Mouse (Mus musculus) embryonic facial prominence, embryonic 15.5 days (tissue): ENCODE measurements at regions not wholly inside any gene's neighbourhood (a gene's known extent, or its start where the extent isn't known, plus 50 kb on each side); places are given as distances from the start of the nearest gene placed in this dataset.
"Not testable (repeated sequence)": the region's sequence is repeated elsewhere in the genome, so short reads cannot be mapped to it uniquely, and the experiment has no call there.

Experiments
- ATAC-seq: fragments of 200-750 bp; cut with Nextera tagmentation; 2 replicates; pipeline ENCODE4 v1.8.0; 2017; ENCODE audit warnings: low read depth, moderate TSS enrichment; ENCODE audit not compliant: insufficient number of reproducible peaks, low FRiP score, low TSS enrichment
- H3K27ac ChIP-seq: fragments of 300-500 bp; sonication (generic); replicated peaks from 2 replicates; pipeline ENCODE4 v1.5.1; 2015; ENCODE audit warnings: mild to moderate bottlenecking, inconsistent platforms
- H3K27me3 ChIP-seq: fragments of 300-500 bp; sonication (generic); 2 replicates; pipeline ENCODE4 v1.6.1; 2015; ENCODE audit warnings: inconsistent platforms
- H3K36me3 ChIP-seq: fragments of 300-500 bp; sonication (generic); 2 replicates; pipeline ENCODE4 v1.6.1; 2015; ENCODE audit warnings: mild to moderate bottlenecking, inconsistent platforms
- H3K4me1 ChIP-seq: fragments of 300-500 bp; sonication (generic); 2 replicates; pipeline ENCODE4 v1.6.1; 2015; ENCODE audit warnings: inconsistent platforms
- H3K4me2 ChIP-seq: fragments of 300-500 bp; sonication (generic); replicated peaks from 2 replicates; pipeline ENCODE4 v1.6.1; 2015; ENCODE audit warnings: mild to moderate bottlenecking, inconsistent platforms
- H3K4me3 ChIP-seq: fragments of 300-500 bp; sonication (generic); replicated peaks from 2 replicates; pipeline ENCODE4 v1.5.1; 2015; ENCODE audit warnings: mild to moderate bottlenecking, inconsistent platforms
- H3K9ac ChIP-seq: fragments of 300-500 bp; sonication (generic); 2 replicates; pipeline ENCODE4 v1.6.1; 2015; ENCODE audit warnings: inconsistent platforms
- H3K9me3 ChIP-seq: fragments of 300-500 bp; sonication (generic); replicated peaks from 2 replicates; pipeline ENCODE4 v1.6.1; 2016; ENCODE audit warnings: inconsistent platforms
- WGBS: fragments of 180-500 bp; shearing (Covaris S2); methylation state at CpG from one replicate; pipeline ENCODE4 v1.1.7; 2015; 5-methylcytosine and 5-hydroxymethylcytosine counted together

GRCm38 (mm10) chr6:84315175-84315912 lies 278.4 kb downstream of the Cyp26b1 start:
- no peak overlapping the region for H3K4me3 ChIP-seq
- H3K27ac ChIP-seq, result no peak overlapping the region
- H3K27me3 ChIP-seq, result no peaks in the 10 kb centered on the region
- H3K9me3 ChIP-seq, result no peaks in the 10 kb centered on the region
- H3K4me1 ChIP-seq, result peaks cover 57% of the 10 kb centered on the region
- H3K4me2 ChIP-seq, result no peak overlapping the region
- H3K9ac ChIP-seq, result no peak overlapping the region
- ATAC-seq, result no peak
- H3K36me3 ChIP-seq, result no peaks in the 10 kb centered on the region
- 52% methylated on average over 8 of the region's 8 CpGs for WGBS

DNA sequence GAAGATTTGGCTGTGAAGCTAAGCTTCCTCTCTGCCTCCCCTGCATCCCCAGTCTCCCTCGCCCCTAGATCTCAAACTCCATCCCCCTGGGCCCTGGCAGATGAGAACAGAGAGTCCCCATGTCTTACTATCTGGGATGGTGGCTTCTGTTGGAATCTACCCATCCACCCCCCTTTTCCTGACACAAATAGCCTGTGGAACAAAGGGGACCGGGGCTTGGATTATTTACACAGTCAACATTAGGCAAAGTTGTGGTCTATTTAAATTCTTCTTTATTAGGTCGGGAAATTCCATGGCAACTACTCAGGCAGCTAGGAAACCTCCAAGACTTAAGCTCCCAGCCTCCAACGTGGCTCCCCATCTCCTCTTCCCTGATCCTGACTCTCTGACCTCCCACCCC lies 279.9 kb downstream of the Cyp26b1 start:
- peaks cover 51% of the 10 kb centered on the region for H3K4me1 ChIP-seq
- no peak overlapping the region for H3K4me2 ChIP-seq
- no peak for ATAC-seq
- H3K27me3 ChIP-seq, result no peaks in the 10 kb centered on the region
- 21% methylated on average over 4 of the region's 4 CpGs for WGBS
- H3K4me3 ChIP-seq, result no peak overlapping the region
- H3K27ac ChIP-seq, result no peak overlapping the region
- H3K9me3 ChIP-seq, result no peaks in the 10 kb centered on the region
- H3K9ac ChIP-seq, result no peak overlapping the region
- no peaks in the 10 kb centered on the region for H3K36me3 ChIP-seq

- Histone ChIP-seq H3K9ac (no peak overlapping the region), H3K4me2 (no peak overlapping the region), H3K4me3 (no peak overlapping the region), H3K4me1 (peaks cover 50% of the 10 kb centered on the region), H3K27ac (no peak overlapping the region), H3K9me3 (no peaks in the 10 kb centered on the region), H3K27me3 (no peaks in the 10 kb centered on the region), H3K36me3 (no peaks in the 10 kb centered on the region)
- ATAC-seq, result 0 out of 2 replicates have a peak, but pooled peaks have one; percentile 9
- 37% methylated on average over 9 of the region's 9 CpGs for WGBS
Observed at GRCm38 (mm10) chr6:84310635-84311241, 283.0 kb downstream of the Cyp26b1 start.

- Histone ChIP-seq H3K4me1 (peaks cover 28% of the 10 kb centered on the region), H3K27ac (no peak overlapping the region), H3K36me3 (no peaks in the 10 kb centered on the region), H3K4me2 (no peak overlapping the region), H3K9me3 (no peaks in the 10 kb centered on the region), H3K9ac (no peak overlapping the region), H3K4me3 (no peak overlapping the region), H3K27me3 (no peaks in the 10 kb centered on the region)
- no peak for ATAC-seq
- 85% methylated on average over 3 of the region's 3 CpGs for WGBS
Observed at GRCm38 (mm10) chr6:84307556-84307955, 286.2 kb downstream of the Cyp26b1 start.

- ATAC-seq, result no peak
- H3K27me3 ChIP-seq, result no peaks in the 10 kb centered on the region
- no peaks in the 10 kb centered on the region for H3K9me3 ChIP-seq
- 88% methylated on average over 13 of the region's 13 CpGs for WGBS
- no peak overlapping the region for H3K27ac ChIP-seq
- no peak overlapping the region for H3K4me3 ChIP-seq
- no peaks in the 10 kb centered on the region for H3K36me3 ChIP-seq
- H3K4me2 ChIP-seq, result no peak overlapping the region
- H3K4me1 ChIP-seq, result peaks cover 24% of the 10 kb centered on the region
- H3K9ac ChIP-seq, result no peak overlapping the region
Observed at GRCm38 (mm10) chr6:84306585-84306984, 287.1 kb downstream of the Cyp26b1 start.

DNA sequence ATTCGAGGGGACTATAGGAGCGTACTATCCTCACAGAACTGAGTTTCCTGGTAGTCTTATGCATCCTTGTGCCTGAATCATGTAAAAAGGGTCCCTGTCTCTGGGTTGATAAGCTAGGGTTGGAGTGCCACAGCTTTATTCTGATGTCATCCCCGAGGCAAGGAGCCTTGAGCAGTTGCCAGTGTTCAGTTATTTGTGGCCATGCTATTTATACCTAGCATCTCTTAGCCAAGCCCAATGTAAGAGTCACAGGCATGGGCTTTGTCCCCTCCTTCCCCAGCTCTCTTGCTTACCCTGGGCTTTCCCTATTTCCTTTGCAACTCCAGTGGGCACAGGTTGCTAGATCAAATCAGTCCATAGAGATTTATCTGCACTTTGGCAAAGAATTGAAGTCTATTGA lies 288.6 kb downstream of the Cyp26b1 start:
- H3K4me3 ChIP-seq, result no peak overlapping the region
- no peaks in the 10 kb centered on the region for H3K27me3 ChIP-seq
- 80% methylated on average over 3 of the region's 3 CpGs for WGBS
- no peak overlapping the region for H3K27ac ChIP-seq
- no peak overlapping the region for H3K9ac ChIP-seq
- H3K9me3 ChIP-seq, result no peaks in the 10 kb centered on the region
- no peak overlapping the region for H3K4me2 ChIP-seq
- peaks cover 9% of the 10 kb centered on the region; the same call in 1 of the 2 replicates for H3K4me1 ChIP-seq
- no peaks in the 10 kb centered on the region for H3K36me3 ChIP-seq
- ATAC-seq, result no peak

DNA sequence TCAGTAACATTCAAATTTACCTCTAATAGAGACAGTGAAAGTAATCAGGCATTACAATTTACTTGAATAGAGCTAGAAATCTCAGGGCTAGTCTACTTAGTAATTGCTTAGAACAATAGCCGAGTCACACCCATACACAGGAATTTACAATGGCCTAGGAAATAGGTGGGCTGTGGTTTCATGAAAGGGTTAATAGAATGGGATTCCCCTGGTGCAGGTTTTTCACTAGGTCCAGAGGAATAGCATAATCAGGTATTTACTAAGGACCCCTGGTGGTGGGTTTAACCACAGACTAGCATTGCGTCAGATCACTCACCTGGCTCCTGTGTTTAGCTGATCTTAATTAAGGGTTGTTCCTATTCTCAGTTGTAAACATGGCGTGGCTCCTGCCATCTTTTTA lies 290.8 kb downstream of the Cyp26b1 start:
- not testable (repeated sequence) for H3K4me1 ChIP-seq, H3K9me3 ChIP-seq, H3K27me3 ChIP-seq, ATAC-seq, H3K27ac ChIP-seq, H3K36me3 ChIP-seq, H3K9ac ChIP-seq, H3K4me2 ChIP-seq, H3K4me3 ChIP-seq
- 83% methylated on average over 3 of the region's 3 CpGs for WGBS

- no peak overlapping the region for H3K9ac ChIP-seq
- H3K9me3 ChIP-seq, result no peaks in the 10 kb centered on the region
- no peak for ATAC-seq
- no peak overlapping the region for H3K27ac ChIP-seq
- H3K4me3 ChIP-seq, result no peak overlapping the region
- H3K4me1 ChIP-seq, result no peaks in the 10 kb centered on the region
- no peak overlapping the region for H3K4me2 ChIP-seq
- WGBS, result 78% methylated on average over 2 of the region's 2 CpGs
- no peaks in the 10 kb centered on the region for H3K27me3 ChIP-seq
- H3K36me3 ChIP-seq, result no peaks in the 10 kb centered on the region
Observed at GRCm38 (mm10) chr6:84299936-84300335, 291.5 kb downstream of the Dysf start.

GRCm38 (mm10) chr6:84299146-84299545 lies 290.8 kb downstream of the Dysf start:
- Histone ChIP-seq H3K27ac (no peak overlapping the region), H3K36me3 (no peaks in the 10 kb centered on the region)

DNA sequence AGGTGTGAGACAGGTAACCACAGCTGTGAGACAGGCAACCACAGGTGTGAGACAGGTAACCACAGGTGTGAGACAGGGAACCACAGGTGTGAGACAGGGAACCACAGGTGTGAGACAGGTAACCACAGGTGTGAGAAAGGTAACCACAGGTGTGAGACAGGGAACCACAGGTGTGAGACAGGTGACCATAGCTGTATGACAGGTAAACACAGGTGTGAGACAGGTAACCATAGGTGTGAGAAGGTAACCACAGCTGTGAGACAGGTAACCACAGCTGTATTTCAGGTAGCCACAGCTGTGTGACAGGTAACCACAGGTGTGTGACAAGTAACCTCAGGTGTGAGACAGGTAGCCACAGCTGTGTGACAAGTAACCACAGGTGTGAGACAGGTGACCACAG lies 265.5 kb downstream of the Dysf start:
- not testable (repeated sequence) for H3K9ac ChIP-seq, ATAC-seq
- H3K4me1 ChIP-seq, result peaks cover 17% of the 10 kb centered on the region

More at GRCm38 (mm10) chr6:84299146-84299545, 290.8 kb downstream of the Dysf start:
- H3K9ac ChIP-seq, result no peak overlapping the region
- no peaks in the 10 kb centered on the region for H3K9me3 ChIP-seq
- no peak overlapping the region for H3K4me2 ChIP-seq
- no peaks in the 10 kb centered on the region for H3K27me3 ChIP-seq
- no peak for ATAC-seq
- H3K4me1 ChIP-seq, result no peaks in the 10 kb centered on the region
- H3K4me3 ChIP-seq, result no peak overlapping the region

DNA sequence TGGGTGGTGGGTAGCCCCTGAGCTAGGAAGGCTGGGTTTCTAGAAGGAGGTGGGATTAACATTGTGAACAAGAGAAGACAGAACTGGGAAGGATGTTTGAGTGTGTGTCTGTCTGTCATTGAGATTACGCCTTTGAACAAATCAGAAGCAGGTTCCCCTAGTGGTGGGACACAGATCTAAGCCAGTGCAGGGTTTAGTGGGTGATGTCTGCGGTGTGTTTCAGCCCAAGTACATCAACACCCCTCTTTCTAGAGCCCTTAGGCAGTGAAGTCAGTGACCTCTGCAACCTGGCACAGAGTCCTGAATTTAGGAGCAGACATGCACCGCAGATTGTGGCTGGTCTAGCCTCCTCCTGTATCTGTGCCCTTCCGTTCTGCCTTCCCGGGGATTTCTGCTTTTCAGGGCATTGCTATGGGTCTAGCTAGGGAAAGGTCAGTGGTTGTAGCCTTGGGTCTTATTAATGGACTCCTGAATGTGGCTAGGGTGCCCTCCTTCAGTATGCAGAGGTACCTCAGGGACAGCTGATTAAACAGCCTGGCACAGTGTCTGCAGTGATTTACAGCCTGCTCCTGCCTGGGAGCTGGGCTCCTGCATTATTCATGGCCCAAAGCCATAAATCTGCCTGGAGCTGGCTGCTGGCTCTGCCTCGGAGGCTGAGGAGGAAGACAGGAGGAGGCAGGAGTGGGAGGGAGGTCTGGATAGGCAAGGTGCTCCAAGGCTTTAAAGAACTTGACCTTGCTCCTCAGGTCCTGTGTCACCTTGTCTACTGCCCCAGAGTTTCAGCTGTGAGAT lies 264.3 kb downstream of the Dysf start:
- H3K36me3 ChIP-seq, result no peaks in the 10 kb centered on the region
- WGBS, result 66% methylated on average over 6 of the region's 6 CpGs
- ATAC-seq, result no peak
- H3K9me3 ChIP-seq, result no peaks in the 10 kb centered on the region
- H3K9ac ChIP-seq, result no peak overlapping the region
- H3K27me3 ChIP-seq, result no peaks in the 10 kb centered on the region
- no peak overlapping the region for H3K4me3 ChIP-seq
- H3K27ac ChIP-seq, result no peak overlapping the region
- H3K4me2 ChIP-seq, result no peak overlapping the region
- H3K4me1 ChIP-seq, result peaks cover 17% of the 10 kb centered on the region

More for the DNA sequence above, 265.5 kb downstream of the Dysf start:
- not testable (repeated sequence) for H3K9me3 ChIP-seq, H3K36me3 ChIP-seq, H3K4me3 ChIP-seq, H3K27me3 ChIP-seq, H3K27ac ChIP-seq, H3K4me2 ChIP-seq
